Mouse (Mus musculus) small intestine, adult 2 months (tissue): Measurements from ENCODE around the gene Cnn1.

Experiments used
- CTCF ChIP-seq: fragments of 200-500 bp; IDR thresholded peaks from 2 replicates; pipeline ENCODE4 v1.5.1; 2012; ENCODE audit warnings: low read depth, mild to moderate bottlenecking, control low read depth, inconsistent platforms, low read length, moderate library complexity, mixed read lengths; ENCODE audit not compliant: insufficient replicate concordance, insufficient read length; ENCODE audit errors: extremely low read depth
- POLR2A ChIP-seq: fragments of 200-500 bp; IDR thresholded peaks from 2 replicates; pipeline ENCODE4 v1.6.1; 2012; ENCODE audit warnings: low read depth, mild to moderate bottlenecking, control low read depth, inconsistent platforms, low read length, moderate library complexity

GRCm38 (mm10) chr9:22132220-22132619 is 33.2 kb downstream of the Cnn1 start:
- TF ChIP-seq CTCF (no peak), POLR2A (no peak)
